Mouse (Mus musculus) forebrain, embryonic 12.5 days (tissue): ENCODE measurements around the gene Nrxn3. TPM values are rescaled to one million over a fixed set of nuclear protein-coding genes. Genes with fewer than 3 reads are reported as not detected.

Experiments used
- ATAC-seq: fragments of 200-750 bp; cut with Nextera tagmentation; 2 replicates; pipeline ENCODE4 v1.8.0; 2017; ENCODE audit warnings: moderate TSS enrichment; ENCODE audit not compliant: low FRiP score
- H3K27ac ChIP-seq: fragments of 300-500 bp; sonication (generic); 2 replicates; pipeline ENCODE4 v1.5.1; 2016; ENCODE audit warnings: mild to moderate bottlenecking
- H3K27me3 ChIP-seq: fragments of 300-500 bp; sonication (generic); 2 replicates; pipeline ENCODE4 v1.6.1; 2016; ENCODE audit warnings: mild to moderate bottlenecking
- H3K36me3 ChIP-seq: fragments of 300-500 bp; sonication (generic); replicated peaks from 2 replicates; pipeline ENCODE4 v1.6.1; 2016; ENCODE audit warnings: mild to moderate bottlenecking
- H3K4me1 ChIP-seq: fragments of 300-500 bp; sonication (generic); 2 replicates; pipeline ENCODE4 v1.6.1; 2016
- H3K4me2 ChIP-seq: fragments of 300-500 bp; sonication (generic); 2 replicates; pipeline ENCODE4 v1.6.1; 2016; ENCODE audit warnings: mild to moderate bottlenecking, moderate library complexity
- H3K4me3 ChIP-seq: fragments of 300-500 bp; sonication (generic); replicated peaks from 2 replicates; pipeline ENCODE4 v1.5.1; 2016; ENCODE audit warnings: mild to moderate bottlenecking
- H3K9ac ChIP-seq: fragments of 300-500 bp; sonication (generic); 2 replicates; pipeline ENCODE4 v1.6.1; 2016; ENCODE audit warnings: mild to moderate bottlenecking
- H3K9me3 ChIP-seq: fragments of 300-500 bp; sonication (generic); 2 replicates; pipeline ENCODE4 v1.6.1; 2016
- WGBS: fragments of 180-500 bp; shearing (Covaris S2); methylation state at CpG from one replicate; pipeline ENCODE4 v1.1.7; 2016; 5-methylcytosine and 5-hydroxymethylcytosine counted together
- polyA plus RNA-seq: library from polyadenylated mRNA; unstranded; fragments of >200 nt; fragmentation: Nextera tagmentation; extraction: Ambion mirVana; gene quantifications from 2 replicates; pipeline ENCODE4 v1.2.1, GENCODE M21; 2016

The Nrxn3 gene
- polyA plus RNA-seq, 1 experiment from 2014 or later, result 62.2 TPM

DNA sequence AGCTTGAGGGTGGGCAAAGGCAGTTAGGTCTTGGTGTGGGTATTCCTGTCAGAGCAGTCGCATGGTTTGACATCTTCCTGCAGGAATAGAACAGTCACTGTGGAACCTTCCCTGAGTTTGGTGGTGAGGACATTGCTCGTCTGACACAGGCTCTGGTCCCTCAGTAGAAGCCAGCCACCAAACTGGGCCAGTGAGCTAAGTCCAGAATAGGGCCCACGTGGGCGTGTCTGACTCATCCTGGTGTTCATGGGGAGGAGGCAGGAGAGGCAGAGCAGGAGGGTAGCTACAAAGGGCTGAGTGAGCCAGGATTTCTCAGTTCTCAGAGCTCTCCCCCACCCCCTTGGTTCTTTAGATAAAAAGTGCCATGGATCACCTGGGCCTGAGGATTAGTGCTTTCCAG is 15.9 kb downstream of the Nrxn3 start:
- ATAC-seq, result no peak
- Histone ChIP-seq H3K27me3 (no peaks in the 10 kb centered on the region), H3K4me3 (no peak overlapping the region), H3K4me2 (no peak overlapping the region), H3K9ac (no peak overlapping the region), H3K9me3 (no peaks in the 10 kb centered on the region), H3K27ac (no peak overlapping the region), H3K36me3 (no peaks in the 10 kb centered on the region), H3K4me1 (peaks cover 4% of the 10 kb centered on the region)
- 79% methylated on average over 4 of the region's 4 CpGs for WGBS

DNA sequence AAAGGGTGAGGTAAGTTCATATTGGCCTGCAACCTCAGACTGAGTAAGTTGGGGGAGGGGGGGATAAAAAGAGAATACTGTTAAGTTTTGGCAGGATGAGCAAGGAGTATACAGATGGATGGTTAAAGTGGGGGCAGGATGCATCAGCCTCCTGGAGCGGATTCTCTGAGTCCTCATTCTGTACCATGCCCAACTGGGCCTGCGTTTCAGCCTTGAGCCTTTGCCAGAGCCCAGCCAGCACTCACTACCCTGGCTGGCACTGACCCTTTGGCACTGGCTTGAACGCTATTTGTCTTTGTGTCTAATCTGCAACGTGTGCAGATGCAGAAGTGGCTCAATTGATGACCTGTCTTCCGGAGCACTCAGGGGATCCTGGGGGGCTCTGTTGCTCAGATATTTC is 24.1 kb downstream of the Nrxn3 start:
- Histone ChIP-seq H3K4me3 (no peak overlapping the region), H3K27ac (no peak overlapping the region), H3K27me3 (no peaks in the 10 kb centered on the region), H3K4me2 (no peak overlapping the region), H3K9me3 (no peaks in the 10 kb centered on the region), H3K36me3 (no peaks in the 10 kb centered on the region), H3K4me1 (no peaks in the 10 kb centered on the region), H3K9ac (no peak overlapping the region)
- 79% methylated on average over 5 of the region's 5 CpGs for WGBS
- no peak for ATAC-seq

DNA sequence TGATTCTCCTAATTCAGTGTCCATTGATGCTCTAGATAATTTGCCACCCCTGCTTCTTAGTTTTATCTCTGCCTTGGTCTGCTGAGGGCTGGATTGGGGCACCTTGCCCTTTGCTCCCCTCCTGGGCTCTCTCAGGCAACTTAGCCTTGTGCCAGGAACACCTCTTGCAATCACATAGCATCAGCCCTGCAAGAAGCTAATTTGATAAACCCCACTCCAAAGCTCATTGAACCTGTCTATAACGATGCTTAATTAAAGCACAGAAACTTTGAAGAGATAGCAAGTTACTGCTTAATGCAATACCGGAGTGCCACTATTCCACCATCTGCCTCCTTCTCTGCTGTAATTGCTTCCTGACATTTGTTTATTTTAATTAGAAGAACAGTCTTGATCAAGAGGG is 42.1 kb downstream of the Nrxn3 start:
- no peak for ATAC-seq
- no peaks in the 10 kb centered on the region for H3K36me3 ChIP-seq

DNA sequence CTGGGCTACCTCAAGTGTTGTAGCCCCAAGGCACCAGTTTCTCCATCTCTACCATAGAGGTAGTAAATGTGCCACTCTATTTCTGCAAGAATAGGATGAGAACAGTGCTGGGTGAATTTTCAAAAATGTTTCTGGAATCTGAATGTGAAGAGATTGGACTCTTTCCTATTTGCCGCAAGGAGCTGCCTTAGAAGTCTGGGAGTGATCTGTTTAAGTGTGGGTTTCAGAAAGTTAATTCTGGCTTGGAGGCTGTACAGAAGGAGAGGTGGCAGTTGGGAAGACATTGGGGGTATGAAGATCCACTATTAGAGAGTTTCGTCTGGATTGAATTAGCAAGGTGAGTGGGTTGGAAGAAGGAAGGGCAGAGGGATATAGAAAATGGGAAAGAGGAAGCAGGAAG is 52.0 kb downstream of the Nrxn3 start:
- Histone ChIP-seq H3K9me3 (no peaks in the 10 kb centered on the region), H3K36me3 (no peaks in the 10 kb centered on the region), H3K27me3 (no peaks in the 10 kb centered on the region), H3K4me3 (no peak overlapping the region), H3K4me2 (no peak overlapping the region), H3K27ac (no peak overlapping the region), H3K9ac (no peak overlapping the region), H3K4me1 (no peaks in the 10 kb centered on the region)
- 87% methylated on average over 2 of the region's 2 CpGs for WGBS
- no peak for ATAC-seq

More for the DNA sequence above, 42.1 kb downstream of the Nrxn3 start:
- Histone ChIP-seq H3K27me3 (no peaks in the 10 kb centered on the region), H3K9me3 (no peaks in the 10 kb centered on the region), H3K9ac (no peak overlapping the region), H3K27ac (no peak overlapping the region), H3K4me1 (no peaks in the 10 kb centered on the region), H3K4me3 (no peak overlapping the region), H3K4me2 (no peak overlapping the region)
- 58% methylated on average over 2 of the region's 2 CpGs for WGBS

DNA sequence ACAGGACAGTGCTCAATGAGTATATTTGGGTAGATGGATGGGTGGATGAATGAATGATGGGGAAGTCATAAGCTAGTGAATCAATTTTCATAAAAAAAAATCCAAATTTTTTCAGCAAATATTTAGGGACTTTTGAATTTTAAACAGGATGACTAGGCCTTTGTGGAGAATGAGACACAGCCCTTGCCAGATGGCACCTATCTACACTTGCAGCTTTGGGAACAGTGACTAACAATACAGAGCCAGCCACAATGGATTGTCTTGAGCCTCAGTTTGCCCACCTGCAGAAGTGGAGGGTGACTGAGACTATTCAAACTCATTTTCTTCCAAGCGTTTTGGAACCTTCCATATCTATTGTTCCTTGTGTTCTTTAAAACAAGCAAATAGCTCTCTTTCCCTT is 55.4 kb downstream of the Nrxn3 start:
- H3K4me1 ChIP-seq, result no peaks in the 10 kb centered on the region
- H3K4me2 ChIP-seq, result no peak overlapping the region
- no peak overlapping the region for H3K9ac ChIP-seq
- whole genome bisulfite sequencing, result 83% methylated on average over 1 of the region's 1 CpGs
- H3K27me3 ChIP-seq, result no peaks in the 10 kb centered on the region
- no peaks in the 10 kb centered on the region for H3K36me3 ChIP-seq
- no peak overlapping the region for H3K4me3 ChIP-seq
- no peak for ATAC-seq
- no peak overlapping the region for H3K27ac ChIP-seq
- no peaks in the 10 kb centered on the region for H3K9me3 ChIP-seq

DNA sequence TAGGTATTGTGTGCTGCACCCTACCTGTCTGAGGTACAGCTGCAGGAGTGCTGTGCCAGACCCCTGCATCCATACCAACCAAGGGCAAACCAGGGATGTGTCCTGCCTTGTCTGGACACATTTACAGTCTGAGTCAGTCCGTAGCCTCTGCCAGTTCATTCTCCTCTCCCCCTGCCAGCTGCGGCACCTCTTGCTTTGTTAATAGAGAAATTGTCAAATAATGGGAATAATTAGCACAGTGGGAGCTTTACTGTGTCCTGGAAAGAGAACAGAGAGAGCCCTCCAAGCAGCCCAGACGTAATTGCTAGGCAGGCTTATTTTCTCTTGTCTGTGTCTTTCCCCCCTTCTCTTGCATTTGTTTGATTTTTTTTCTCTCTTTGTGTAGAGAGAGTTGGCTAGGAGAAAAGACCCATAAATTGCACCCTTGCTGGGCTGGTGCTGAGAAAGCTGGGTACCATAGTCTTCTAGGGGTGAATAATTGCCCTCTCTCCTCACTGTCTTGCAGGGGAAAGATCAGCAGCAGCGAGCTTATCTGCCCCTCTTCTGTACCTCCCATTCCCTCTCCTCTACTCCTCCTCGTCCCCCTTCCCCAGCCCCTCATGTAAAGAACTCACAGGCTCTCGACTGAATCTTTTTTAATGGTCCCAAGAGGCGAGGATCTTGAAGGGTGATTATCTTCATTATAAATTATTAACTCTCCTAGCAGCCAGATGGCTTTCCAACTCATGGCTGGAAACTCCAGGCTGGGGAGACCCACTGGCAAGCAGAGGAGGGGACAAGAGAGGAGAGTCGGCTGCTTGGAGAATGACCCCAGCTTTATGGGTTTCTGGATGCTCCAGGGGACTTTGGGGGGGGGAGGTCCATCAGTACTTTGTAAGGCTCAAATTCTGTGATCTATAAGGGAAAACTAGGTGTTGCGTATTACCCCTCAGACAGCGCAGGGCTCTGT is 61.8 kb downstream of the Nrxn3 start:
- Histone ChIP-seq H3K4me2 (peak overlapping the region; percentile 11; the same call in 1 of the 2 replicates), H3K4me1 (peaks cover 18% of the 10 kb centered on the region), H3K9me3 (no peaks in the 10 kb centered on the region), H3K36me3 (no peaks in the 10 kb centered on the region), H3K27me3 (no peaks in the 10 kb centered on the region), H3K4me3 (no peak overlapping the region), H3K9ac (no peak overlapping the region), H3K27ac (peak overlapping the region; percentile 89)
- 24% methylated on average over 10 of the region's 10 CpGs for WGBS
- peak; percentile 86 for ATAC-seq

DNA sequence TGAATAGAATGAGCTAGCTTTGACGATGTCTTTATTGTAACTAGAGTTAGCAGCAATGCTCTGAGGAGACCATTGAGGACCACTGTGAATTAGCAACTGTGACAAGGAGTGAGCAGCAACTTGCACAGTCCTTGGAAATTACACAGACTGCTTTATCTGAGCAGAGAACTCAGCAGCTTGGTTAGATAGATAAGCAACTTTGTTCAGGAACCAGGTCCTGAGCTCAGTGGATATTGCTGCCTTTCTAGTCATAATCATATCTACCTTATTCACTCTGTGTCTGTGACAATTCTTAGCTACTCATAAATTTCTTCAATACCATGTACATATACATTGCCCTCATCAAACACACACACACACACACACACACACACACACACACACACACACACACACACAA is 70.6 kb downstream of the Nrxn3 start:
- 54% methylated on average over 1 of the region's 1 CpGs for WGBS
- no peak overlapping the region for H3K4me3 ChIP-seq
- H3K27me3 ChIP-seq, result 0 out of 2 replicates have a peak, but pooled peaks cover under 1% of the 10 kb centered on the region
- H3K4me2 ChIP-seq, result no peak overlapping the region
- peaks cover 10% of the 10 kb centered on the region for H3K36me3 ChIP-seq
- no peak for ATAC-seq
- no peaks in the 10 kb centered on the region for H3K9me3 ChIP-seq
- no peak overlapping the region for H3K27ac ChIP-seq
- H3K4me1 ChIP-seq, result no peaks in the 10 kb centered on the region
- no peak overlapping the region for H3K9ac ChIP-seq

DNA sequence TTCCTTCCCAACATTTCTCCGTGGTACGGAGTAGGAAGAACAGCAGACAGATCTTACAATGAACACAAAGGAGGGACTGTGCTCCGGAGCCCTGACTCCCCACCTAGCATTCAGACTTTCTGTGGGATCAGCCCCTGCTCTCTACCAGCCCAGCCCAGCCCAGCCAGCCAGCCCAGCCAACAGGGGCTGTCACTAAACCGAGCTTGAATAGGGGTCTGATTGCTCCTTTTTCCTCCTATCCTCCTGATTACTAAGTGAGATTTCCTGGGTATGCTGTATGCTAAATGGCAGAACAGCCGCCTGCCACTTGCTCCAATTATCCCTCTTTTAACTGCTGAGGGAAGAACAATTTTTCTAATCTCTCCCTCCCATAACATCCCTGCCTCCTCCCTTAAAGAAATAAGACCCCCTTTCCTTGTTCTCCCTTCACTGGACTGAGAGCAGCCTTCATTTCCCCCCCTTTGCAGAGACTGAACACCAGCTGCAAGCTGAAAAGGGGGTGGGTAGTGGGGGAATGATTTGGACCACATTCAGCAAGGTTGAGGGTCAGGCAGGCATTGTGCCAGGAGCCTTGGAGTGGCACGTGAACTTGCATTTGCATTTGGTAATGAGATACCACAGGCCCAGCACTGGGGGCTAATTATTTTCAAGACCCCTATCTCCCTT is 78.4 kb downstream of the Nrxn3 start:
- Histone ChIP-seq H3K27me3 (peaks cover 10% of the 10 kb centered on the region; the same call in 1 of the 2 replicates), H3K9me3 (no peaks in the 10 kb centered on the region), H3K27ac (peak overlapping the region; percentile 92), H3K4me3 (no peak overlapping the region), H3K36me3 (no peaks in the 10 kb centered on the region), H3K4me2 (peak overlapping the region; percentile 33), H3K4me1 (peaks cover 39% of the 10 kb centered on the region), H3K9ac (no peak overlapping the region)
- 2% methylated on average over 6 of the region's 6 CpGs for WGBS
- peak; percentile 93 for ATAC-seq

DNA sequence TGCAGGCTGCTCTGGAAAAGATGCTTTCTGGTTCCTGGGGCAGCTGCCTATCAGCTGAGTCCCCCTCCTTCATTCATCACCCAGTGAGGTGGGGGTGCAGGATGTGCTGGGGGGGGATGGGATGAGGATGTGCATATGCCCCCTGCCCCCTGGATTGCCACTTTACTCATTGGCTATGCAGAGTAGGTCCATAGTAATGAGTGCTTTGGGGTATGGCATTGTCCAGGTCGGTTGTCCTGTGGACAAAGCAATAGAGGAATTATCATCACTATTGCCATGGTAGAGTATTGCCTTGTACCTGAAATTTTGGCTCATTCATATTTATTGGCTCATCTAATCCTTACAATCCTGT is 79.0 kb downstream of the Nrxn3 start:
- peaks cover 39% of the 10 kb centered on the region for H3K4me1 ChIP-seq
- no peak for ATAC-seq

DNA sequence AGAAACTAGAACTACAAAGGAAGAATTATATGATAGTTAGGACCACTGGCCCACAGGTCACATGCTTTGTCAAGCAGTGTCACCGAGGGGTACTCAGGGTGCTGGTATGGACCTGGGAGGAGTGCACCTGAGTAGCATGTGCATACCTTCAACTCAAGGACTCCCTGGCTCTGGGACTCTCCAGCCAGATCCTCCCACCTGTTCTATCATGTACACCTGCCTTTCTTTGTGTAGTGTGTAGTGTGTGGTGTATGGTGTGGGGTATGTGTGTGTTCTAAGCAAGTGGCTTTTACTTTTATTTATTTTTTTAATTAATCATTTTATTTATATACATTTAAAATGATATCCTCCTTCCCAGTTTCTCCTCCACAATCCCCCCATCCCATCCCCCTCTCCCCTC is 86.3 kb downstream of the Nrxn3 start:
- no peak for ATAC-seq
- Histone ChIP-seq H3K4me3 (no peak overlapping the region), H3K27me3 (0 out of 2 replicates have a peak, but pooled peaks cover 2% of the 10 kb centered on the region), H3K27ac (no peak overlapping the region), H3K9me3 (no peaks in the 10 kb centered on the region), H3K36me3 (no peaks in the 10 kb centered on the region), H3K4me1 (peaks cover 7% of the 10 kb centered on the region; the same call in 1 of the 2 replicates), H3K4me2 (no peak overlapping the region), H3K9ac (no peak overlapping the region)
- 83% methylated on average over 1 of the region's 1 CpGs for WGBS

More for the DNA sequence above, 79.0 kb downstream of the Nrxn3 start:
- Histone ChIP-seq H3K4me2 (no peak overlapping the region), H3K27ac (peak overlapping the region; percentile 92), H3K36me3 (no peaks in the 10 kb centered on the region), H3K27me3 (peaks cover 10% of the 10 kb centered on the region; the same call in 1 of the 2 replicates), H3K9ac (no peak overlapping the region), H3K4me3 (no peak overlapping the region), H3K9me3 (no peaks in the 10 kb centered on the region)
- 0% methylated on average over 1 of the region's 1 CpGs for whole genome bisulfite sequencing

DNA sequence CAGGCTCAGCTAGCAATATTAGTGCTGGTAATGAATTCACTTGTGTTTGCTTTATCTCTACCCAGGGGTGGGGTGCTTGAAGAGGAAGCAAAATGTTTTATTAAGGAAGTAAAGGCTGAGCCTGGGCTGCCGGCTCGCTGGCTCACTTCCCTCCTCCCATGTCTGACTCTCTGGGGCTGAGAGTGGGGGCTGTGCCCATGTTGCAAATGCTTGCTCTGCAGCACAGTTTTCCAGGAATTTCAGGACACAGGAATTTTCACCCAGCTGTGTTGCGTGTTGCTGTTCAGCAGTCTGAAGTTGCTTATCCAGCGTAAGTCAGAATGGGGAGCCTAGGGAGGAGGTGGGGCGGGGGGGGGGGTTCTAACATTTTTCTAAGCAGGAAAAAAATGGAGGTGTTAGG is 89.5 kb downstream of the Nrxn3 start:
- WGBS, result 62% methylated on average over 5 of the region's 5 CpGs
- no peak; the same call in 1 of the 2 replicates for ATAC-seq

DNA sequence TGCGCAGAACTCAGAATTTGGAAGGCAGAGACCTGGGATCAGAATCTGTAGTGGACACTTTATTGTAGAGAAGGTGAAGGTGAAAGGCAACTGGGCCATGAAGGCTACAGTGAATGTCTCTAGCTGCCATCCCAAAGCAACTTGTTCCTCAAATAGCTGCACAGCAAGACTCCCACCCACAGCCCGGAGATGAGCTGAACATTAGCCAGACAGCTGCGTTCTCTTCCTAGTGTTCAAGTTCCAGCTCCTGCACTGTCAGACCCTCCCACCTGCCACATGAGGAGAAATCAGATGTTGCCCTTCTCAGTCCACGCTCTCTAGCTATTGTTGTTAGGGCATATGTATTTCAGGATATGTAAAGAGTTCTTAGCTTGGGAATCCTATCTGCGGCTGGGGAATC is 94.2 kb downstream of the Nrxn3 start:
- no peak overlapping the region for H3K4me3 ChIP-seq
- H3K4me2 ChIP-seq, result no peak overlapping the region
- H3K9me3 ChIP-seq, result no peaks in the 10 kb centered on the region
- no peak for ATAC-seq
- H3K9ac ChIP-seq, result no peak overlapping the region
- no peak overlapping the region for H3K27ac ChIP-seq
- no peaks in the 10 kb centered on the region for H3K27me3 ChIP-seq
- no peaks in the 10 kb centered on the region for H3K36me3 ChIP-seq
- H3K4me1 ChIP-seq, result peaks cover 30% of the 10 kb centered on the region
- WGBS, result 88% methylated on average over 5 of the region's 5 CpGs

More for the DNA sequence above, 89.5 kb downstream of the Nrxn3 start:
- no peaks in the 10 kb centered on the region for H3K9me3 ChIP-seq
- H3K4me2 ChIP-seq, result no peak overlapping the region
- no peak overlapping the region for H3K4me3 ChIP-seq
- 0 out of 2 replicates have a peak, but pooled peaks cover 4% of the 10 kb centered on the region for H3K4me1 ChIP-seq
- no peaks in the 10 kb centered on the region for H3K36me3 ChIP-seq
- no peak overlapping the region for H3K9ac ChIP-seq
- no peak overlapping the region for H3K27ac ChIP-seq
- H3K27me3 ChIP-seq, result no peaks in the 10 kb centered on the region
